Mouse (Mus musculus): ENCODE data around the gene Plscr4. TPM values are rescaled to one million over a fixed set of nuclear protein-coding genes. Genes with fewer than 3 reads are reported as not detected.

Gene Plscr4
- polyA plus RNA-seq, 1 experiment from 2014 or later: 1.2 TPM

- Histone ChIP-seq H3K36me3 (ENCODE audit: poor library complexity, severe bottlenecking) (no peaks in the 10 kb centered on the region), H3K4me3 (no peak overlapping the region), H3K27ac (no peak overlapping the region), H3K4me1 (no peaks in the 10 kb centered on the region), H3K9me3 (replicated peaks) (peaks cover 8% of the 10 kb centered on the region; the same call in 1 of the 2 replicates), H3K9ac (no peak overlapping the region), H3K4me2 (no peak overlapping the region), H3K27me3 (no peaks in the 10 kb centered on the region)
- WGBS: 86% methylated on average over 4 of the region's 4 CpGs
- ATAC-seq: no peak
These were observed 67.3 kb downstream of the Plscr4 start for GRCm38 (mm10) chr9:92524506-92524905.

- 77% methylated on average over 3 of the region's 3 CpGs for WGBS
- no peaks in the 10 kb centered on the region for H3K27me3 ChIP-seq
- H3K4me1 ChIP-seq: no peaks in the 10 kb centered on the region
- no peak overlapping the region for H3K4me2 ChIP-seq
- no peaks in the 10 kb centered on the region for H3K9me3 ChIP-seq (replicated peaks)
- no peak for ATAC-seq
- no peak overlapping the region for H3K27ac ChIP-seq
- H3K9ac ChIP-seq: no peak overlapping the region
- no peak overlapping the region for H3K4me3 ChIP-seq
- H3K36me3 ChIP-seq (ENCODE audit: poor library complexity, severe bottlenecking): no peaks in the 10 kb centered on the region
These were observed 72.9 kb downstream of the Plscr4 start for GRCm38 (mm10) chr9:92530055-92530454.

- Histone ChIP-seq H3K27me3 (no peaks in the 10 kb centered on the region), H3K9ac (no peak overlapping the region), H3K4me1 (peaks cover 15% of the 10 kb centered on the region; the same call in 1 of the 2 replicates), H3K36me3 (ENCODE audit: poor library complexity, severe bottlenecking) (no peaks in the 10 kb centered on the region), H3K9me3 (replicated peaks) (no peaks in the 10 kb centered on the region), H3K4me3 (no peak overlapping the region), H3K4me2 (no peak overlapping the region), H3K27ac (no peak overlapping the region)
- ATAC-seq: no peak
- WGBS: 59% methylated on average over 6 of the region's 6 CpGs
These were observed 80.6 kb downstream of the Plscr4 start for GRCm38 (mm10) chr9:92537735-92538134.

- 32% methylated on average over 6 of the region's 6 CpGs for WGBS
These were observed 81.0 kb downstream of the Plscr4 start for GRCm38 (mm10) chr9:92538216-92538615.

More at GRCm38 (mm10) chr9:92538216-92538615, 81.0 kb downstream of the Plscr4 start:
- H3K9ac ChIP-seq: no peak overlapping the region
- H3K36me3 ChIP-seq (ENCODE audit: poor library complexity, severe bottlenecking): no peaks in the 10 kb centered on the region
- peak; percentile 28 for ATAC-seq
- no peaks in the 10 kb centered on the region for H3K9me3 ChIP-seq (replicated peaks)
- no peaks in the 10 kb centered on the region for H3K27me3 ChIP-seq
- no peak overlapping the region for H3K4me2 ChIP-seq
- H3K4me1 ChIP-seq: peaks cover 20% of the 10 kb centered on the region; the same call in 1 of the 2 replicates
- H3K4me3 ChIP-seq: no peak overlapping the region
- H3K27ac ChIP-seq: no peak overlapping the region

Other genes starting within 250 kb of the Plscr4 start
- gene Plscr1, start 207.6 kb upstream of the Plscr4 start, polyA plus RNA-seq (2015; fragmentation: Nextera tagmentation; extraction: Ambion mirVana): 12.5 and 13.4 TPM in 2 replicates
- 0.14 and 0.40 TPM in 2 replicates for gene Plscr2, start 181.8 kb upstream of the Plscr4 start, polyA plus RNA-seq (2015; fragmentation: Nextera tagmentation; extraction: Ambion mirVana)
- gene 1700057G04Rik, start 148.0 kb upstream of the Plscr4 start, polyA plus RNA-seq (2015; fragmentation: Nextera tagmentation; extraction: Ambion mirVana): not detected in 2 replicates
- 9.7 and 12.1 TPM in 2 replicates for gene Plod2, start 84.8 kb downstream of the Plscr4 start, polyA plus RNA-seq (2015; fragmentation: Nextera tagmentation; extraction: Ambion mirVana)